Mouse (Mus musculus): ENCODE data around the gene Ces1g.

The Ces1g gene

DNA sequence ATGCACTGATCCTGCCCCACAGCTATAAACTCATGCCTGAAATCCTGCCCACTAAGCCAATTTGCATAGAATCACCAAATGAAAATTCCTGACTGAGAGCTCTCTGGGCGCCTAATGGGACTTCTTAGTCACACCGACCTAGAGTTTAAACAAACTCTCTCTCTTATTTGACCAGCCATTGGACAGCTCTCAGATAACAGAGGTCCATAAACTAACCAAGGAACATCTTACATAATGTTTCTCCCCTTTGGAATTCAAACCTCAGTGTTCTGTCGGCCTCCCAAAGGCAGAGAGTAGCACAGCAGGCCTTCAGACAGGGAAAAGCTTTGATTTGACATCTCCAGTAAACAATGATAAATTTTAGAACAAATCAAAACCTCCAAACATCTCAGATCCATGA, at the start of gene Ces1g:
Gene Ces1g (minus strand): TSS at position 102 of the 400 bp plus-strand sequence.
- no peak for DNase-seq

GRCm38 (mm10) chr8:93379625-93380024, 42.5 kb upstream of the Ces1g start, which contains the start of gene Ces1h:
Ces1h (minus strand) TSS chr8:93379725.
- no peak for DNase-seq

- no peak for DNase-seq
Measured at GRCm38 (mm10) chr8:93369481-93369880, 32.4 kb upstream of the Ces1g start.

DNA sequence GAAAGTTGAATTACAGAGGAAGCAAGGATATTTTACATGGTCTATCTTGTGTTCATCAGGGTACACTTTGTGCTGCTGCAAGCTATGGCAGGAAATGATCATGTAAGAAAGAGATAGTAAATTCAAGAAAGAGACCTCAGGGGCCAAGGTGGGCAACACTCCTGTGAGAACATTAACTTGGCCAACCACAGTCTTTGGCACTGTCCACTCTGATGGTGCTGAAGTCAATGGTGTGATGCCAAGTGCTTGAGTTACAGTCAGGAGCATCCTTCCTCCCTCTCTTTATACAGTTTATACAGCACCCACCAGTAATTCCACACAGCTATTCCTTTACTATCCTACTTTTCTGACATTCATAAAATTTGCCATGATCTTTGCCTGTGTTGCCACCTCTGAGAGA, 23.0 kb upstream of the Ces1g start:
- DNase-seq = no peak

- DNase-seq = no peak
Measured at GRCm38 (mm10) chr8:93339531-93339930, 2.4 kb upstream of the Ces1g start.

- no peak for DNase-seq
Measured at GRCm38 (mm10) chr8:93332703-93333102, 4.4 kb downstream of the Ces1g start.

DNA sequence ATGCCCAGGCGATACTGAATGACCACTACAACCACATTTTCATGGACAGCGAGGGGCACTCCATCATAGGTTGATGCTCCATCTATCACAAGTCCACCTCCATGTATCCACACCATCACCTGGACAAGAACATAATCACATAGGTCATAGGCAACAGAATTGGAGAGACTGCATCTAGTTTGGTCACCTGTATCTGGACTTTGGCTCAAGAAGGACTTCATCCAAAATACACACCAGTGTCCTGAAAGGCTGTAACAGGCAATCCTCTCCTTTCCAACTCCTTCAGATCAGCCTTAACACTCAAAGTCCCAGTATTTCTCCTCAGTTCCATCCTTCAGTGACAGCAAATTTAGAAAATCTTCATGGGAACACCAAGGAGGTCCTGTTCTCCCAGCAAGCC, 6.0 kb downstream of the Ces1g start:
- no peak for DNase-seq

- DNase-seq = no peak
Measured at GRCm38 (mm10) chr8:93325123-93325522, 12.0 kb downstream of the Ces1g start.

GRCm38 (mm10) chr8:93317031-93317430, 20.1 kb downstream of the Ces1g start:
- DNase-seq = no peak

DNA sequence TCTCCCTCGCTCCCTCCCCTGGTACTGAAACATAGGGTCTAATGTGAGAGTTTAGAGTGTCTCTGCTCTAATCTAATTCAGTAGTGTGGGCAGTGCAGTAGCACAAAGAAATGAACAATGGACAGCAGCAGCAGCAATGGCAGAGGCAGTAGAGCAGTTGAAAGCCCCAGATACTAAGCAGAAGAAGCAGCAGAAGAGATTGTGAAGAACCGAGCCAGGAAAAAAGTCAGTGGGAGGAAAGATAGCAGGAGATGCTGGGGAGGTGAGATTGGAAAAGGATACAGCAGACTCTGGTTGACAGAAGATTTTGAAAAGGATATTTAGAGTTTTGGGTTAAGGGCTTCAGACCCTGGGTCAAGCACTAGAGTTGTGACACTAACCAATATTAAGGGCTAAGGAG, 21.6 kb downstream of the Ces1g start:
- DNase-seq = no peak

DNA sequence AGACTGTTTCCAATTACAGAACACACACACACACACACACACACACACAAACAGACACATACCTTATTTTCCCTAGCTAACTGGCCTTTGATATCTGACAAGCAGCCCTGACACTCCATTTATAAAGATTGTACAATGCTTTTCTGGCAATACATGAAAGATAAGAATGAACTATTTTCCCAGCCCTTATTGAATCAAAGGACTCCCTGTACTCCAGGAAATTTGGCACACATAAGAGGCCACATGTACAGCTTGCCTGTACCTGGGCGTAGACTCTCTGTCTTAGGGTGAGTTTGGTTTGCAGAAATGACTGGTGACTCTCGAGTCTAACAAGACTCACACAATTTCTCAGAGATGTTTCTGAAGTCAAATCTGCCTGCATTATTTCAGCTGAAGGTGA, 53.2 kb downstream of the Ces1g start:
- DNase-seq = no peak

GRCm38 (mm10) chr8:93282349-93282748, 54.8 kb downstream of the Ces1g start:
- no peak for DNase-seq

DNA sequence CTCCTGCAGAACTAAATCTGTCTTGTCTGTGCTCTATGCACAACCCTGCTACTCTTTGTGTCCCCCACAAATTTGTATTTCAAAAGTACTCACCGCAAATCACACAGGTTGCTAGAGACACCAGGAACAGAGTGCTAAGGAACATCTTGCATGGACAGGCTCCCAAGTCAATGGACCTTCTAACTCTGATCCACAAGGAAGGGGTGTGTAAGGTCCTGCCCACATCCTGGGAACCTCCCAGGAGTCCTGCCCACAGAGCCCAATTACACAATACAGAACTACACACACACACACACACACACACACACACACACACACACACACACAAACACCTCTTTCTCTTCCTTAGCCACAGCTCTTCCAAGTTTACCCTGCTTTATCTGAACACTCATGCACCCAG, 57.6 kb downstream of the Ces1g start, which contains the start of gene Ces1f:
Gene Ces1f (minus strand): TSS at position 192 of the 400 bp plus-strand sequence.
- no peak for DNase-seq

DNA sequence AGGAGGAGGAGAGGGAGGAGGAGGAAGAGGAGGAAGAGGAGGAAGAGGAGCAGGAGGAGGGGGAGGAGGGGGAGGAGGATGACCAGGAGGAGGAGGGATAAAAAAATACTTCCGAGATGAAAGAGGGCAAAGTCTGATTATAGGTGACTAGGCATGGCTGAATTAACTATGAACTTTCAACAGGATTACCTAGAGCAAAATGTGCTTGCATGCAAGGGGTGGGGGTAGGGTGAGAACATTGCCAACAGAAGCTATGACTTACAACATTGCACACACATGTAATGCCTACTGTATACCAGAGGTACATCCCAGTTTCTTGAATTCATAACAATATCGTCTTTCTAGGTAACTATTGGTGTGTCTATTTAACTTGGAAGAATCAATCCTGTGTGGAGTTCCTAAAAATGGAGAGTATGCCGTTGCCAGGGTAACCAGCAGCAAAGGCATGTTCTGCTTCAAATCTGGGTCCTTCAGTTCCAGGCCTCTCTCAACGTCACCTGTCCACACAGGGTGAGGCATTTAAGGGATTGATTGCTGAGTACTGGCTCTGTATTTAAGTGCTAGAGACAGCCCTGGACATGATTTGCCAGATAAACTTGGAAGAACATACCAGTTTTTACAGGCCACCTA, 58.8 kb downstream of the Ces1g start:
- no peak for DNase-seq

- DNase-seq = no peak
Measured at GRCm38 (mm10) chr8:93274609-93275008, 62.5 kb downstream of the Ces1g start.

DNA sequence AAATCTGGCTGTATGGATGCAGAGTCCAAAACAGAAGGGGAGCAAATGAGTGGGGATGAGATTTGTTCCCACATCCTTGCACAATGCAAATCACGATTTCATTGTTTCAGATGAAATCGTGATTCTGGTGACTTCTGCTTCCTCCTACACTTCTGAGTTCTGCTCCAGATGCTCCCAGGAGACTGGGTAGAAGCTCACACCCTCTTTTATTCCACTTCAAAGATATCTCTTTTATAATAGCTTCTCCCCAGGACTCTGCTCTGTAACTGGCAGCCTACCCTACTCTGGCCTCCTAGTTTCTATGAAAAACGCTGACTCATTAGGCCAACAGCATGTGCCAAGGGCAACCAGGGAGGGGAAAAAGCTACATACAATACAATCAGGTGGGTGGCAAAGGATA, 63.8 kb downstream of the Ces1g start:
- DNase-seq = no peak

DNA sequence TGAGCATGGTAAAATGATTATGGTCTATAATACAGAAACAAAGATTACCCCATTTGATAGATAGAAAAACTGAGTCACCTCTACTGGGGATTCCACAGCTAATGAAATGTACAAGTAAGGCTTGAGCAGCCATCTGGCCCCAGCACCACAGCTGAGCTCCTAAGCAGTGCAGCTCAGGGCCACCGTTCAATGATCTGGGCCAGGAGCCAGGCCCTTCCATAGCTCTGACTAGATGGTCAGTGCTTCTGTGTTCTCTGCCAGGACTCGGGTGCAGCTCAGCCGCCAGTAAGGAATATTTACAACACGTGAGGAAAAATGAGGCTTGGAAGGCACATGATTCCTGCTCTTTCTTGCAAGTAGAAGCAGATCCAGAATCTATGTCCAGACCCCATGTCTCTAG, 64.4 kb downstream of the Ces1g start:
- DNase-seq = no peak

- DNase-seq = no peak
Measured at GRCm38 (mm10) chr8:93261436-93261835, 75.7 kb downstream of the Ces1g start.

GRCm38 (mm10) chr8:93252400-93252925, 84.6 kb downstream of the Ces1g start:
- no peak for DNase-seq
